Mouse (Mus musculus) brain, embryonic 14.5 days (tissue): Measurements from ENCODE around the gene Gabrg3.

Experiments used
- CTCF ChIP-seq: fragments of 200-500 bp; IDR thresholded peaks from 2 replicates; pipeline ENCODE4 v1.5.1; 2012; ENCODE audit warnings: inconsistent platforms, mild to moderate bottlenecking, moderate library complexity, borderline replicate concordance; ENCODE audit not compliant: insufficient read depth, insufficient read length; ENCODE audit errors: extremely low read depth
- POLR2A ChIP-seq: fragments of 200-500 bp; IDR thresholded peaks from 2 replicates; pipeline ENCODE4 v1.6.1; 2012; ENCODE audit warnings: mild to moderate bottlenecking, inconsistent platforms, borderline replicate concordance; ENCODE audit not compliant: poor library complexity, insufficient read depth, insufficient read length, severe bottlenecking; ENCODE audit errors: extremely low read depth

DNA sequence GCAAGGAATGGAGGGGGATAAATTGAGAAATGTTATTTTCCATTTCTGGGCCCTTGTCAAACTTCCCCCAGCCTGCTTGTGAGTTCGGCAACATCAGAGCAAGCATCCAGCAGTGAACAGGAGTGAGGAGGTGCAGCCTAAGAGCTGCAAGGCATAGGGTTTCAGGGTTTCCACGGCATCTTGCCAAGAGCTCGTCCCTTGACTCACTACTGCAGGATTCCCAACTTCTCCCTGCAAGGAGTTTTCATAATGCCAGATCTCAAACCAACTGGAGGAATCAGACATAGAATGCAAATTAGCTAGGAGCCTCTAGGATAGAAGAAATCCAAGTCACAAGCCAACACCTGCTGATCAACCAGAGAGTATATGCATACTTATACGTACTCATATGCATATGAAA, 254.0 kb downstream of the Gabrg3 start:
- TF ChIP-seq CTCF (no peak), POLR2A (no peak)
